Mouse (Mus musculus) forebrain, embryonic 14.5 days (tissue): ENCODE results near the gene Zfp189. TPM values are rescaled to one million over a fixed set of nuclear protein-coding genes. Genes with fewer than 3 reads are reported as not detected.
A peak's percentile ranks its signal among the peaks of the same experiment; 100 is the strongest.
"Not testable (repeated sequence)": the region's sequence is repeated elsewhere in the genome, so short reads cannot be mapped to it uniquely, and the experiment has no call there.

Source experiments
- ATAC-seq: fragments of 200-750 bp; cut with Nextera tagmentation; 2 replicates; pipeline ENCODE4 v1.8.0; 2017; ENCODE audit warnings: mild to moderate bottlenecking, moderate library complexity
- DNase-seq: peaks from one replicate; pipeline ENCODE4 v3.0.0-alpha.2; 2015; ENCODE audit warnings: low spot score
- H3K27ac ChIP-seq: fragments of 300-500 bp; sonication (generic); 2 replicates; pipeline ENCODE4 v1.5.1; 2014; ENCODE audit warnings: low read depth, mild to moderate bottlenecking, control low read depth, low read length, moderate library complexity
- H3K27me3 ChIP-seq: fragments of 300-500 bp; sonication (generic); replicated peaks from 2 replicates; pipeline ENCODE4 v1.6.1; 2014; ENCODE audit warnings: low read length, control low read depth, mixed read lengths; ENCODE audit not compliant: control insufficient read depth, insufficient read depth
- H3K36me3 ChIP-seq: fragments of 300-500 bp; sonication (generic); 2 replicates; pipeline ENCODE4 v1.6.1; 2014; ENCODE audit warnings: low read length, control low read depth; ENCODE audit not compliant: control insufficient read depth, insufficient read depth
- H3K4me1 ChIP-seq: fragments of 300-500 bp; sonication (generic); 2 replicates; pipeline ENCODE4 v1.6.1; 2014; ENCODE audit warnings: antibody characterized with exemption, low read length, control low read depth; ENCODE audit not compliant: control insufficient read depth, insufficient read depth
- H3K4me2 ChIP-seq: fragments of 300-500 bp; sonication (generic); 2 replicates; pipeline ENCODE4 v1.6.1; 2014; ENCODE audit warnings: mild to moderate bottlenecking, control low read depth, low read length
- H3K4me3 ChIP-seq: fragments of 300-500 bp; sonication (generic); 2 replicates; pipeline ENCODE4 v1.5.1; 2014; ENCODE audit warnings: low read depth, low read length, control low read depth
- H3K9ac ChIP-seq: fragments of 300-500 bp; sonication (generic); 2 replicates; pipeline ENCODE4 v1.6.1; 2014; ENCODE audit warnings: mild to moderate bottlenecking, low read length, control low read depth, moderate library complexity
- H3K9me3 ChIP-seq: fragments of 300-500 bp; sonication (generic); replicated peaks from 2 replicates; pipeline ENCODE4 v1.6.1; 2016; ENCODE audit warnings: low read length, control low read depth, mixed read lengths; ENCODE audit not compliant: control insufficient read depth
- WGBS: fragments of 180-500 bp; shearing (Covaris S2); extraction: QIAGEN DNeasy Blood & Tissue Kit; methylation state at CpG from one replicate; pipeline ENCODE4 v1.1.7; 2014; 5-methylcytosine and 5-hydroxymethylcytosine counted together
- polyA plus RNA-seq: library from polyadenylated mRNA; unstranded; fragments of >200 nt; fragmentation: Nextera tagmentation; extraction: Ambion mirVana; gene quantifications from 2 replicates; pipeline ENCODE4 v1.2.1, GENCODE M21; 2014

Gene Zfp189
- 14.4 and 18.3 TPM in 2 replicates for polyA plus RNA-seq

DNA sequence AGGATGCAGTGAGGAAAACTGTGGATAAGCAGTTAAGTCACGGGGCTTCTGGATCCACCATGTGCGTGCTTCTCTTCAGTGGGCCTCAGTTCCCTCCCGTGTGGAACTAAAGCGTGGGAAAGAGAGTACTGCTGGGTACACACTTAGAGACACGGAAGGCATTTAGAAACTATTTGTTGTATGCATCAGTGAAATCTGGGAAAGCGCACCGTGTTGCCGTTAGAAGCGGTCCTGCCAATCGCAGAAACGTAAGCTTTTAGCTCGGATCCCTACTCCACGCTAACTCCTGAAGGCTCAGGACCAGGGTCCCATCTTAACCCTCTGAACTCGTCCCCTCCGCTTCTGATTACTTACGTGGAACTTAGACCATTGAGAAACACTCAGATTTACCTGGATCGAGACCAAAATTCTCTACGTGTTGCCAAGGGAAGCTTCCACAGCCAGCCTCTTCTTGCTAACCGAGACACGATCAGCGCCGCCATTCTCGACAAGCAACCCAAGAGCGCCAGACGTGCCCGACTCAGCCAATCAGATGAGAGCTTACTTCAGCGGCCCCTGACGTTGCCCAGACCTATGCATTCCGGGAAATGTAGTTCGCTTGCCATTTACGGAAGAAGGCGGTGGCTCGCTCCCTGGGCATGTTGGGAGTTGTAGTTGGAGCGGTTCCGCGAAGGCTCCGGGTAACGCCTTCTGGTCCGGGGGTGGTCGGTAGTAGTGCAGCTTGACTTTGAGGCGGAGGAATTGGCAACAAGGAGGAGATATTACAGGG is at the start of gene Zfp189, which contains the start of gene Mrpl50:
Gene Zfp189 (plus strand): TSS at position 605 of the 769 bp plus-strand sequence.
Gene Mrpl50 (minus strand): TSS at position 522 of the 769 bp plus-strand sequence.
- DNase-seq (peak; percentile 99), ATAC-seq (peak; percentile 99)
- under 1% methylated on average over 41 of the region's 41 CpGs for WGBS
- Histone ChIP-seq H3K4me1 (peaks cover 12% of the 10 kb centered on the region), H3K27ac (peak within 1 kb of the TSS; percentile 29; the same call in 1 of the 2 replicates), H3K9me3 (no peaks in the 10 kb centered on the region), H3K27me3 (no peaks in the 10 kb centered on the region), H3K9ac (peak within 1 kb of the TSS; percentile 76), H3K4me3 (peak within 1 kb of the TSS; percentile 60), H3K4me2 (peak within 1 kb of the TSS; percentile 71), H3K36me3 (peaks cover 12% of the 10 kb centered on the region; the same call in 1 of the 2 replicates)

DNA sequence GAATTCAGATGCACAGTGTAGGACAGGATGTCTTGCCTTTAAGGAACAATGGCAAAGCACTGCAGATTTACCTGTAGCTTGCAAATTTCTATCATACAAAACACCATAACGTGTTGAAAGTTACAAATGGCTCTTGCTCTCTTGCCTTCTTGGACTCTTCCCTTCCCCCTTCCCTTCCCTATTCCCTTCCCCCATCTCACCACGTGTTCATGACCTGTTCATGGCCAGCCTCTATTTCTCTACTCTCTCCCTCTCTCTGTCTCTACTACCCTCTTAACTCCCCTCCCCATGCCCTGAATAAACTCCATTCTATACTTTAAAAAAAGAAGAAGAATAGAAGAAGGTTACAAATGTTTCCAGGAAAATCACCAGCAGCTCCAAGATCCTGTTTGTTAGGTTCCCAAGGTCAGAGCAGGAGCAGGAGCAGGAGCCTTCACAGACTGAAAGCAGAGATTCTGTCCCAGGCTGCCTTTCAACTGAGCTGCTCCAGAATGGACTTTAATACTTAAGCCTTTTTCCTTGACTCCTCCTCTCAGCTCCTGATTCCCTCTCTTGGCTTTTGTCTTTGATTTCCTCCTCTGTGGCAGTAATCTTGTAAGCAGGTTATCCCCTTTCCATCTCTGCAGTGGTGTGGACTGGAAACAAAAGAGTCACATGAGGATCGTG is 47.4 kb upstream of the Zfp189 start, which contains the start of gene Acnat1:
Gene Acnat1 (minus strand): TSS at position 478 of the 666 bp plus-strand sequence.
- WGBS: 49% methylated on average over 3 of the region's 3 CpGs
- DNase-seq (no peak), ATAC-seq (no peak)
- Histone ChIP-seq H3K9me3 (no peaks in the 10 kb centered on the region), H3K36me3 (no peaks in the 10 kb centered on the region), H3K27me3 (no peaks in the 10 kb centered on the region), H3K4me2 (no peak within 1 kb of the TSS), H3K9ac (no peak within 1 kb of the TSS), H3K4me3 (no peak within 1 kb of the TSS), H3K4me1 (no peaks in the 10 kb centered on the region), H3K27ac (no peak within 1 kb of the TSS)

GRCm38 (mm10) chr4:49474583-49474982 is 46.4 kb upstream of the Zfp189 start:
- Histone ChIP-seq H3K9ac (no peak overlapping the region), H3K27ac (no peak overlapping the region), H3K27me3 (no peaks in the 10 kb centered on the region), H3K4me3 (no peak overlapping the region), H3K4me1 (no peaks in the 10 kb centered on the region), H3K36me3 (no peaks in the 10 kb centered on the region), H3K4me2 (no peak overlapping the region), H3K9me3 (no peaks in the 10 kb centered on the region)
- ATAC-seq (no peak), DNase-seq (no peak)

- ATAC-seq: peak; percentile 79; the same call in 1 of the 2 replicates
- H3K4me3 ChIP-seq: no peak overlapping the region
These were observed 42.7 kb upstream of the Zfp189 start for GRCm38 (mm10) chr4:49478118-49478877.

GRCm38 (mm10) chr4:49479035-49479434 is 41.9 kb upstream of the Zfp189 start:
- not testable (repeated sequence) for H3K4me2 ChIP-seq, H3K9me3 ChIP-seq, H3K9ac ChIP-seq, H3K27ac ChIP-seq, ATAC-seq, H3K36me3 ChIP-seq, H3K4me3 ChIP-seq, H3K27me3 ChIP-seq, DNase-seq, H3K4me1 ChIP-seq
- WGBS: 16% methylated on average over 2 of the region's 2 CpGs

More at GRCm38 (mm10) chr4:49478118-49478877, 42.7 kb upstream of the Zfp189 start:
- no peaks in the 10 kb centered on the region for H3K9me3 ChIP-seq
- H3K9ac ChIP-seq: no peak overlapping the region
- peak overlapping the region; percentile 35 for H3K4me2 ChIP-seq
- peak; percentile 50 for DNase-seq
- no peak overlapping the region for H3K27ac ChIP-seq
- 20% methylated on average over 19 of the region's 19 CpGs for WGBS
- no peaks in the 10 kb centered on the region for H3K27me3 ChIP-seq
- H3K4me1 ChIP-seq: no peaks in the 10 kb centered on the region
- H3K36me3 ChIP-seq: no peaks in the 10 kb centered on the region

- DNase-seq: peak; percentile 8
These were observed 40.7 kb upstream of the Zfp189 start for GRCm38 (mm10) chr4:49480104-49480760.

GRCm38 (mm10) chr4:49480896-49481295 is 40.1 kb upstream of the Zfp189 start:
- Histone ChIP-seq H3K9ac (no peak overlapping the region), H3K9me3 (no peaks in the 10 kb centered on the region), H3K4me1 (no peaks in the 10 kb centered on the region), H3K36me3 (no peaks in the 10 kb centered on the region), H3K4me3 (no peak overlapping the region), H3K4me2 (no peak overlapping the region), H3K27ac (no peak overlapping the region), H3K27me3 (no peaks in the 10 kb centered on the region)
- DNase-seq (no peak), ATAC-seq (no peak)
- WGBS: 65% methylated on average over 3 of the region's 3 CpGs

More at GRCm38 (mm10) chr4:49480104-49480760, 40.7 kb upstream of the Zfp189 start:
- Histone ChIP-seq H3K27ac (no peak overlapping the region), H3K36me3 (no peaks in the 10 kb centered on the region), H3K4me1 (no peaks in the 10 kb centered on the region), H3K9me3 (no peaks in the 10 kb centered on the region), H3K9ac (no peak overlapping the region), H3K4me3 (no peak overlapping the region), H3K27me3 (no peaks in the 10 kb centered on the region), H3K4me2 (no peak overlapping the region)
- 26% methylated on average over 21 of the region's 21 CpGs for WGBS
- ATAC-seq: no peak

DNA sequence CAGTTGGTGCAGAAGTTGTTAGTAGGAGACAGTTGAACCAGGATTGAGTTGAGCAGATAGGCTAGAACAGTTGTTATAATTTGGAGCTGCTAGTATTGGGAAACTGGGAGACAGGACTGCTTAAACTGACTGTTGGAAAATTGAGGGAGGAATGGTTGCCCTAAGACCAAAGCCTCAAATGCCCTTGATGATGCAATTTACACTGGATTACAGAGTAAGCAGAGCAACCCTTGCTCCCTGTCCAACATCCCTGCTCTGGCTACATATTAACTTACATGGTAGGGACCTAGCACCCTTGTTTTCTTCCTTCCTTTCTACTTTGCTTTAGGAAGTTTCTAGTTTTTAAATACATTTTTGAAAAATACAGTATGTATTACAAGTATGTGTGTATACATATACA is 35.5 kb upstream of the Zfp189 start:
- Histone ChIP-seq H3K4me1 (no peaks in the 10 kb centered on the region), H3K9me3 (no peaks in the 10 kb centered on the region), H3K9ac (no peak overlapping the region), H3K4me2 (no peak overlapping the region), H3K27me3 (no peaks in the 10 kb centered on the region), H3K4me3 (no peak overlapping the region), H3K27ac (no peak overlapping the region), H3K36me3 (no peaks in the 10 kb centered on the region)
- ATAC-seq: no peak
- DNase-seq: no peak
